Mouse (Mus musculus) erythroblast, embryonic 14.5 days (primary cell): ENCODE data around the gene Ap2a2. TPM values are rescaled to one million over a fixed set of nuclear protein-coding genes. Genes with fewer than 3 reads are reported as not detected.
"Not testable (repeated sequence)": the region's sequence is repeated elsewhere in the genome, so short reads cannot be mapped to it uniquely, and the experiment has no call there.

ENCODE experiments used
- H3K27me3 ChIP-seq: 2 replicates; pipeline ENCODE4 v1.6.1; 2012; ENCODE audit warnings: inconsistent platforms; ENCODE audit not compliant: control insufficient read depth
- H3K36me3 ChIP-seq: 2 replicates; pipeline ENCODE4 v1.6.1; 2012; ENCODE audit warnings: mild to moderate bottlenecking, inconsistent platforms; ENCODE audit not compliant: control insufficient read depth
- H3K4me1 ChIP-seq: 2 replicates; pipeline ENCODE4 v1.6.1; 2012; ENCODE audit warnings: inconsistent platforms; ENCODE audit not compliant: control insufficient read depth
- H3K4me3 ChIP-seq: replicated peaks from 2 replicates; pipeline ENCODE3; 2012; ENCODE audit warnings: moderate library complexity, mild to moderate bottlenecking, inconsistent platforms
- H3K9me3 ChIP-seq: 2 replicates; pipeline ENCODE4 v1.6.1; 2012; ENCODE audit warnings: low read length, inconsistent platforms, mixed read lengths; ENCODE audit not compliant: control insufficient read depth
- GATA1 ChIP-seq: IDR thresholded peaks from 2 replicates; pipeline ENCODE4 v1.6.1; 2012; ENCODE audit warnings: low read length, inconsistent platforms, mixed read lengths
- TAL1 ChIP-seq: IDR thresholded peaks from 3 replicates; pipeline ENCODE4 v1.6.1; 2012; ENCODE audit warnings: low read length, inconsistent platforms, mixed read lengths
- polyA plus RNA-seq: library from polyadenylated mRNA; stranded (reverse); fragments of >175 nt; gene quantifications from 2 replicates; pipeline ENCODE4 v1.2.3, GENCODE M21; 2012

Gene Ap2a2
- polyA plus RNA-seq, 1 experiment, result 8.6 TPM

DNA sequence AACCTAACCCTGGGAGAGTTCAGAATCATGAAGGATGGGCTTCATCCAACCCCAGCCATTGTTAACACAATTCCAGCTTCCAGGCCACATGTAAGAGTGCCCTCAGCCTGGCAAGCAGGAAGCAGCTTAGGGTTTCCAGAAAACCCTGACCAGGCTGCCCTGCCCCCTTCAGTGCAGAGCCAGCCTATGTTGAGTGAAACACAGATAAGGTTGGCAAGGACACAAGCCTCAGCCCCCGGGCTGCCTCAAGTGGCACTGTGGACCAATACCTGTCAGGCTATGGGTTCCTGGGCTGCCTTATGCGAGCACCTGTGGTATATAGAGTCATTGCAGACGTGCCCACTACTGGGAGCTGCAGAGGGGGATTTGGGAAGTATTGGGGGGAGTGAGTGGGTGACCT, 99.5 kb downstream of the Ap2a2 start:
- Histone ChIP-seq H3K4me1 (peaks cover 51% of the 10 kb centered on the region), H3K36me3 (no peaks in the 10 kb centered on the region), H3K4me3 (no peak overlapping the region), H3K9me3 (no peaks in the 10 kb centered on the region), H3K27me3 (no peaks in the 10 kb centered on the region)
- TF ChIP-seq GATA1 (no peak), TAL1 (no peak)

DNA sequence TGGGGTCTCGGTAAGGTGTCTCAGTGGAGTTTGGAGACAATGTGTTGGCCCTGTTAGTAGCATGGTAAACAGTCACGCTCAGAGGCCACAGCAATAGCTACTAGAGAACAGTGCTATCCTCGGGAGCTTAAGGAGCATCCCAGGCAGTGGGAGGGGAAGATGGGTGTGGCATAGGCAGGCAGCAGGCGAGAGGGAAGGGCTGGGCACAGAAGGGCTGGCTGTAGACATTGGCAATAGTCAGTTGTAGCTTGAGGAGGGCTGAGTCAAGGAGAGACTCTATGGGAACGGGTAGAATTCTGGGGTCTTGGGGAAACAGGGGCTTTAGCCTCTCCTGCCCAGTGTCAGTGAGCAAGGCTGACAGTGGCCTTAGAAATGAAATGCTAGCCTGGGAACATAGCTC, 100.2 kb downstream of the Ap2a2 start:
- Histone ChIP-seq H3K27me3 (no peaks in the 10 kb centered on the region), H3K4me1 (peaks cover 50% of the 10 kb centered on the region), H3K36me3 (no peaks in the 10 kb centered on the region), H3K4me3 (no peak overlapping the region), H3K9me3 (no peaks in the 10 kb centered on the region)
- TF ChIP-seq TAL1, result no peak
- TF ChIP-seq GATA1, result no peak

DNA sequence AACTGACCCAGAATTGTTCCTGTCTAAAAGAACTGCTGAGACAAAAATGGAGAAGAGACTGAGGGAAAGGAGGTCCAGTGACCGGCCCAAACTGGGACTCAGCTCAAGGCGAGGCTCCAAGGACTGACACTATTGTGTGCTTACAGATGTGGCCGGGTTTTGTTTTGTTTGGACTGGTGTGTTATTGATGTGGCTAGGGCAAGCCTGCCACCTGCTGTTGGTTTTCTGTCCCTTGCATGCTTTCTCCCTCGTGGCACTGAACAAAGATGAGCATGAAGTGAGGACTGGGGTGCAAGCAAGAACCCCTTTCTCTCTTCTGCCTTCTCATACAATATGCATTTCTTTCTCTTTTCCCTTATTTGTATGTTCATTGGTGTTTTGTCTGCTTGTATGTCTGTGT, 104.2 kb downstream of the Ap2a2 start:
- H3K27me3 ChIP-seq, result no peaks in the 10 kb centered on the region
- TF ChIP-seq TAL1 (no peak), GATA1 (no peak)
- no peak overlapping the region for H3K4me3 ChIP-seq
- H3K36me3 ChIP-seq, result no peaks in the 10 kb centered on the region
- H3K4me1 ChIP-seq, result peaks cover 40% of the 10 kb centered on the region
- H3K9me3 ChIP-seq, result no peaks in the 10 kb centered on the region

DNA sequence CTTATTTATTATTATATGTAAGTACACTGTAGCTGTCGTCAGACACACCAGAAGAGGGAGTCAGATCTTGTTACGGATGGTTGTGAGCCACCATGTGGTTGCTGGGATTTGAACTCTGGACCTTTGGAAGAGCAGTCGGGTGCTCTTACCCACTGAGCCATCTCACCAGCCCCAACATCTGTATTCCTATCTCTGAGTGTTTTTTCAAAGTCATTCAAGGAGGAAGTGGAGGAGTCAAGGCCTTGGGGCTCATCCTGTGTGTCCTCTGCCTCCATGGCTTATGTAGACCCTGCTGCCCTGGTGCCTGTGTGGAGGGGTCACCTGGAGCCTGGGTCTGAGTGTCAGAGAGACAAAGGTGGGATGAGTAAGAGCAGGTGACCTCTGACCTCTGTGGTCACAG, 107.1 kb downstream of the Ap2a2 start:
- H3K27me3 ChIP-seq, H3K36me3 ChIP-seq, H3K4me3 ChIP-seq, H3K9me3 ChIP-seq: not testable (repeated sequence)
- H3K4me1 ChIP-seq, result peaks cover 50% of the 10 kb centered on the region

DNA sequence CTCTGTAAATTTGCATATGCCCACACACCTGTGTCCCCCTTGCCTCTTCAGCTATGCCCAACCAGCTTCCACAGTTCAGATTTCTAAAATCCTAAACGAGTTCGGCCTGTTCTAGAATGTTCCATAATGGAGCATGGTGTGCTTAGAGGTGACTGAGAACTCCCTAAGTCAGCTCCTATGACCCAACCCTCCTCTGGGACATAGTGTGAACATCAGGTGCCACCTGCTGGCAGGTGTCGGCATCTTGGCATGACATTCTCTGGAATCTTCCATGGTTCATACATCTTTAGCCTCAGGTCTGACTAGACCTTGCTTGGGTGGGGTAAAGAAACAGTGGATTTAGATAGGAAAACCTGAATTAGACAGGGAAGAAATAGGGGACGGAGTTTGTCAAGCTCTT, 109.0 kb downstream of the Ap2a2 start:
- TF ChIP-seq TAL1 (no peak), GATA1 (no peak)
- peaks cover 2% of the 10 kb centered on the region; the same call in 1 of the 2 replicates for H3K9me3 ChIP-seq
- H3K27me3 ChIP-seq, result peaks cover 4% of the 10 kb centered on the region
- no peak overlapping the region for H3K4me3 ChIP-seq
- peaks cover 46% of the 10 kb centered on the region for H3K4me1 ChIP-seq
- no peaks in the 10 kb centered on the region for H3K36me3 ChIP-seq

DNA sequence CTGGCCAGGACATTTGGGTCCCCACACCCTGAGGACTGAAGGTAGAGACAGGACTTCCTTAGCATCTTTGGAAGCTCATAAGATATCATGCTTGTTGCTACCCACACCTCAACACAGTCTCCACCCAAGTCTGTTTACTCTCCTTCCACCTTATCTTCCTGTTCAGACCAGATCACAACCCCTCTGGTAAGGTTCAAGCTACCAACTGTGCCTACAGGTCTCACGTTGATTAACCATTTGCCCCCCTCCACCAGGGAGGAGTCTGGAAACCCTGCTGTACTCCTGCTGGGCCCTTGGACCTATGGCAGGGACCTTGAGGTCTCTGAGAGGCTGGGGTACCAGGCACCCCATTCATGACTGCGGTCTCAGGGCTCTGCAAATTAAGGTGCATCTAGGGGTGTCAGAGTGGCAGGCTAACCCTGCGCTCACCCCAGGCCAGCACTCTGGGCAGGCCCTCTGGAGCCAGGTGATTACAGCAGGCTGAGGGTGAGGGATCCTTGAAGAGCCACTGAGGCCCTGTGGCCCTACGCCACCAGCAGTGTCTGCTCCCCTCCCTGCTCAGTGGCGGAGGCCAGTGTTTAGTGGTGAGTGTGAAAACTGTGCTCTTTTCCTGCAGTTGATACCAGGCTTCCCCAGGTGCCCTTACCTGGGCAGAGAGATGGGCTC, 109.8 kb downstream of the Ap2a2 start:
- peak; percentile 56; the same call in 2 of the 3 replicates for TF ChIP-seq TAL1
- TF ChIP-seq GATA1, result peak; percentile 25; the same call in 1 of the 2 replicates
- Histone ChIP-seq H3K9me3 (peaks cover 2% of the 10 kb centered on the region; the same call in 1 of the 2 replicates), H3K4me1 (peaks cover 41% of the 10 kb centered on the region), H3K36me3 (no peaks in the 10 kb centered on the region), H3K4me3 (peak overlapping the region; percentile 43), H3K27me3 (peaks cover 4% of the 10 kb centered on the region)

DNA sequence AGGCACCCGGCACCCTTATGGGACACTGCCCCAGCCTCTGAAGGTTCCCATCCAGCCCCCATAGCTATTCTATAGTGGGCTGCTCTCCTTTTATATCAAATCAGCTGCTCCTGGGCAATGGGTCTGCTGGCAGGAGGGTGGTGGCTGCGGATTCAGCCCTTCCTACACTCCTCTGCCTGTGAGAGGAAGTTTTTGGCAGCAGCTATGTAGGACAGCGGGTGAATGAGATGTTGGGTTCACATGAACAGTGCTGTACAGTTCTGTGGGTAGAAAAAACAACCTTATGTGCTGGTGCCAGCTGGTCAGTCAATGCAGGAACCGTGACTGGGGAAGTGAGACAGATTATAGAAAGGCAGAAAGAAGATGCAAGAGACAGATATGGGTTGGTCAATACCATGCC, 116.9 kb downstream of the Ap2a2 start:
- Histone ChIP-seq H3K27me3 (peaks cover 39% of the 10 kb centered on the region), H3K9me3 (peaks cover 2% of the 10 kb centered on the region; the same call in 1 of the 2 replicates), H3K36me3 (no peaks in the 10 kb centered on the region), H3K4me3 (no peak overlapping the region), H3K4me1 (no peaks in the 10 kb centered on the region)
- TF ChIP-seq TAL1 (no peak), GATA1 (no peak)

Other genes starting within 250 kb of the Ap2a2 start
- 7.6 and 8.1 TPM in 2 replicates for gene Deaf1, start 234.5 kb upstream of the Ap2a2 start, polyA plus RNA-seq
- 4.6 TPM in 2 replicates for gene Tmem80, start 234.4 kb upstream of the Ap2a2 start, polyA plus RNA-seq
- gene Eps8l2, start 223.3 kb upstream of the Ap2a2 start, polyA plus RNA-seq, result 0.05 and 0.09 TPM in 2 replicates
- 53.1 and 91.9 TPM in 2 replicates for gene Taldo1, start 170.0 kb upstream of the Ap2a2 start, polyA plus RNA-seq
- 0.16 and 0.42 TPM in 2 replicates for gene Gatd1, start 148.0 kb upstream of the Ap2a2 start, polyA plus RNA-seq
- not detected in 2 replicates for gene Cend1, start 132.7 kb upstream of the Ap2a2 start, polyA plus RNA-seq
- gene Slc25a22, start 124.3 kb upstream of the Ap2a2 start, polyA plus RNA-seq, result 0.70 and 0.97 TPM in 2 replicates
- 5.6 and 9.3 TPM in 2 replicates for gene Pidd1, start 118.1 kb upstream of the Ap2a2 start, polyA plus RNA-seq
- gene Rplp2, start 114.8 kb upstream of the Ap2a2 start, polyA plus RNA-seq, result 584 and 1,051 TPM in 2 replicates
- gene Pnpla2, start 107.0 kb upstream of the Ap2a2 start, polyA plus RNA-seq, result 3.0 and 3.4 TPM in 2 replicates
- 0.06 and 0.12 TPM in 2 replicates for gene Cracr2b, start 101.1 kb upstream of the Ap2a2 start, polyA plus RNA-seq
- gene Cd151, start 94.8 kb upstream of the Ap2a2 start, polyA plus RNA-seq, result 1.0 and 1.1 TPM in 2 replicates
- gene Polr2l, start 87.0 kb upstream of the Ap2a2 start, polyA plus RNA-seq, result 15.4 and 17.1 TPM in 2 replicates
- gene Tspan4, start 86.9 kb upstream of the Ap2a2 start, polyA plus RNA-seq, result 0.31 and 0.46 TPM in 2 replicates
- 1.7 and 2.6 TPM in 2 replicates for gene Chid1, start 22.3 kb upstream of the Ap2a2 start, polyA plus RNA-seq
- gene Muc6, start 93.1 kb downstream of the Ap2a2 start, polyA plus RNA-seq, result 0.47 and 0.57 TPM in 2 replicates
- gene Muc2, start 128.2 kb downstream of the Ap2a2 start, polyA plus RNA-seq, result 0.06 and 0.08 TPM in 2 replicates
- gene Muc5ac, start 226.8 kb downstream of the Ap2a2 start, polyA plus RNA-seq, result under 0.01 TPM in 1 of 2 replicates, not detected in the other